Mouse (Mus musculus) mesoderm, embryonic 11.5 days (tissue): ENCODE measurements around the gene Gpx1.

Experiments used
- DNase-seq: peaks from one replicate; pipeline ENCODE4 v3.0.0-alpha.2; 2012; ENCODE audit warnings: low read depth, low spot score

The Gpx1 gene

GRCm38 (mm10) chr9:108339886-108340257 lies 1.2 kb downstream of the Gpx1 start:
- no peak for DNase-seq

GRCm38 (mm10) chr9:108340258-108341138 lies 1.8 kb downstream of the Gpx1 start:
- no peak for DNase-seq

- DNase-seq: no peak
These were observed 2.4 kb downstream of the Gpx1 start for GRCm38 (mm10) chr9:108341139-108341475.

- DNase-seq: no peak
These were observed 3.1 kb downstream of the Gpx1 start for GRCm38 (mm10) chr9:108341801-108342200.

GRCm38 (mm10) chr9:108342301-108342831 lies 3.7 kb downstream of the Gpx1 start:
- no peak for DNase-seq

GRCm38 (mm10) chr9:108343331-108343730 lies 4.6 kb downstream of the Gpx1 start:
- DNase-seq: no peak

GRCm38 (mm10) chr9:108343835-108344234 lies 5.1 kb downstream of the Gpx1 start:
- no peak for DNase-seq

GRCm38 (mm10) chr9:108344471-108344870 lies 5.8 kb downstream of the Gpx1 start:
- no peak for DNase-seq

GRCm38 (mm10) chr9:108347024-108347423 lies 8.3 kb downstream of the Gpx1 start:
- no peak for DNase-seq

GRCm38 (mm10) chr9:108347540-108348289 lies 9.0 kb downstream of the Gpx1 start, which contains the start of gene Usp4:
Gene Usp4, plus strand, starts transcription at chr9:108347853.
- DNase-seq: peak; percentile 93

GRCm38 (mm10) chr9:108348290-108348680 lies 9.6 kb downstream of the Gpx1 start:
- no peak for DNase-seq

- DNase-seq: no peak
These were observed 11.0 kb downstream of the Gpx1 start for GRCm38 (mm10) chr9:108349727-108350126.

GRCm38 (mm10) chr9:108378234-108378633 lies 39.5 kb downstream of the Gpx1 start:
- no peak for DNase-seq

- DNase-seq: no peak
These were observed 40.0 kb downstream of the Gpx1 start for GRCm38 (mm10) chr9:108378736-108379135.

- DNase-seq: no peak
These were observed 40.6 kb downstream of the Gpx1 start for GRCm38 (mm10) chr9:108379294-108379693.

GRCm38 (mm10) chr9:108381382-108381781 lies 42.7 kb downstream of the Gpx1 start:
- no peak for DNase-seq

GRCm38 (mm10) chr9:108385006-108385405 lies 46.3 kb downstream of the Gpx1 start:
- DNase-seq: no peak

GRCm38 (mm10) chr9:108386816-108387215 lies 48.1 kb downstream of the Gpx1 start:
- no peak for DNase-seq

GRCm38 (mm10) chr9:108388601-108389000 lies 49.9 kb downstream of the Gpx1 start:
- no peak for DNase-seq

- DNase-seq: no peak
These were observed 50.5 kb downstream of the Gpx1 start for GRCm38 (mm10) chr9:108389220-108389619.
